Mouse (Mus musculus) urinary bladder, adult 2 months (tissue): ENCODE data around the gene Pik3r4. TPM values are rescaled to one million over a fixed set of nuclear protein-coding genes. Genes with fewer than 3 reads are reported as not detected.
"Not testable (repeated sequence)": the region's sequence is repeated elsewhere in the genome, so short reads cannot be mapped to it uniquely, and the experiment has no call there.

Experiments
- DNase-seq: peaks from one replicate; pipeline ENCODE4 v3.0.0; 2022; ENCODE audit warnings: low spot score
- polyA plus RNA-seq: library from polyadenylated mRNA; depleted of rRNA; stranded (reverse); fragments of >200 nt; gene quantifications from 2 replicates; pipeline ENCODE4 v1.2.3, GENCODE M21; 2012; rRNA removed

The Pik3r4 gene
- 18.1 and 25.5 TPM in 2 replicates for polyA plus RNA-seq

DNA sequence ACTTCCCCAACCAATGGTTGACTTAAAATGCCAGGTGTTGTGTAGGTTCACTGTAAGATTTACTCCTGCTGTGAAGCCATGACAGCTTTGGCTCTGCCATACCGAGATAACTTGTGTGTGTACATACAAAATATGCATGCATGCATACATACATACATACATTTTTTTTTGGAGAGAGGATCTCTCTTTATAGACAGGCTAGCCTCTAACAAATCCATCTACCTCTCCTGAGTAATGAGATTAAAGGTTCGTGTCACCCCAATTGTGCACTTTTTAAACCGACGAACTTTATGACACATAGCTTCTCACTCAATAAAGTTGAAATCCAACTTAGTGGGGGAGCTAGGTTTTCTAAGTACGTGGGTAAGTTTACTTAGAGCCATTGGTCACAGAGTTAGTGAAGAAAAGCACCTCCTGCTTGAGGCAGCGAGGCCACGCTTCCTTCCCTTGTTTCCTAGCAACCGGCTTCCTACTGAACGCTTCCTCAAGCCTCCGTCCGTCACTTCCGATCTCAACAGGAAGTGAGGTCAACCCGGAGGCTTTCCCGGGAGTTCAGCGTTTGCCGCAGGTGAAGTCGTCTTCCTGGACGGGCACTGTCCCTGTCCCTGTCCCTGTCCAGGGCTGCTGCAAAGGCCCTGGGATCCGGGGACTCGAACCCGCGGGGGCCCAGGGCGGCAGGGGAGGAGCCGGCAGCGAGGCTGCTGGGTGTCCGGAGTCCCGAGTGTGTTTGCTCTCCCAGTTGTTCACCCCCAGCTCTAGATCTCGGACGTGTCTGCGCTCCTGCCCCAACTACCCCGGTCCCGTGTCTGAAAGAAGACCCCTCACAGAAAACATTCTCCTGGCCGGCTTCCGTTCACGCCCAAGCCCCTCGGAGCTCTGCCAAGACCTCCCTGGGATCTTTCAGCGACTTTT, at the start of gene Pik3r4:
TSS of gene Pik3r4 (plus strand) at position 519 of the 912 bp plus-strand sequence.
- peak; percentile 72 for DNase-seq

DNA sequence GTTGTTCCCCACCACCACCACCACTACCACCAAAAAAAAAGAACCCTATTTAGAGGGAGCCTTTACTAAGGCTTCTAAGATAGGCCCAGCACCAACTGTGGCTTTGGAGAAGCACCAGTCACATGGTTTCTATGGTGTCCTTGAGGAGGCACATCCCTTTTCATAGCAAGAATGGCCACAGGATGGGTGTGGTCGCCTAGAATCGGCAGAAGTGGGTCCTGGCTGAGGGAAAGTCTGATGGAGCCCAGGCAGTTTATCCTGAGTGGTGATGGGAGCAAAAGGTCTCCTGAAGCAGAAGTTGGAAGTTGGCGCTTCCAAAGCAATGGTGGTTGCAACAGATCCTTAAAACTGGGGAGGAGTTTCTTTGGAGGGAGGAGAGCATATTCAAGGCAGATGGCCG, 43.9 kb upstream of the Pik3r4 start:
- DNase-seq = no peak

DNA sequence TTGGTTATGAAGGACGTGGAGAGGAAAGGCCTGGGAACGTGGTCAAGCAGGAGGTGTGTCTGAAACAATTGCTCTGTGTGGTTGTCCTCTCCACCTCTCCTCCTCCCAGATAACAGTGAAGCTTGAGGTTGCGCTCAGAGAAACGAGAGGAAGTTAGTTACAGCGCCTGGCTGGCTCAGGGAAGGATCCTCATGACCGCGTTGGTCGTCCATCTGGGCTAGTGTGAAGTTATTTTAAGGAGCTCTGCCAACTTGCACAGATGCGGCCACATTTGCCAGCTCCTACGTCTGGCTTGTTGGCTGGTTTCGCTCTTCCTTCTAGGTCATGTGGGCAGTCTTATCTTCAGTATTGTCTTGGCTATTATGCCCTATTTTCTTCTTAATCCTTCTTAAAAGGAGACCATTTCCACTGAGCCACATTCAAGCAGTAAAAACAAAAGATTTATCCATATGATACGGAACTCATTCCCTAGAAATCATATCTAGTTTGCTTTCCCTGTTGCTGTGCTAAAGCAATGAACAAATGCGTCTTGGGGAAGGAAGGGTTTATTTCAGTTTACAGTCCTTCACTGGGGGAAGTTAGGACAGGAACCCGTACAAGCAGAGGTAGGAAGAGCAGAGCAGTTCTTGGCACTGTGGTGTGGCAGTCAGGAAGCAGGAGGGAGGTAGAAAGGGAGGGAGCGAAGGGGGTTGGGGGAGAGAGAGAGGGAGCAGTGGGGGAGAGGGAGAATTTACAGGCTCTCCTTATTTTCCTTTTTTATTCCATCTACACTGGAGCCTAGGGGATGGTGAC, 30.6 kb upstream of the Pik3r4 start:
- DNase-seq = no peak

DNA sequence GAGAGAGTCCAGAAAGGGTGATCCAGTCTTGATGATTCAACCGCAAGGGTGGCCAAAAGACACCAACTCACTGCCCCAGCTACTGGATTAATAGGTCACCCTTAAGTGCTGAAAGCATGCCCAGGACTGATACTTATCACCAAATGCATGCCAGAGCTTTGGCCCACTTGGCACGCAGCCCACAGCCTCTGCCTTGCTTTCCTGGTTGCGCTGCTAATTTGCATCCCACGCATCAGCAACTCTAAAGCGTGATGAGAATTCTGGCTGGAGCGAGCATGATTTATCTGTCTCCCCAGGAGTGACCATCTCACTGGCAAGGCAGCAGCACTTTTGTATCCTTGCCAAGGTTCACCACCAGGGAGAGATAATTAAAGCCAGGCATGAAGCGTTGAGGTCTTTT, 29.9 kb upstream of the Pik3r4 start:
- DNase-seq = no peak

DNA sequence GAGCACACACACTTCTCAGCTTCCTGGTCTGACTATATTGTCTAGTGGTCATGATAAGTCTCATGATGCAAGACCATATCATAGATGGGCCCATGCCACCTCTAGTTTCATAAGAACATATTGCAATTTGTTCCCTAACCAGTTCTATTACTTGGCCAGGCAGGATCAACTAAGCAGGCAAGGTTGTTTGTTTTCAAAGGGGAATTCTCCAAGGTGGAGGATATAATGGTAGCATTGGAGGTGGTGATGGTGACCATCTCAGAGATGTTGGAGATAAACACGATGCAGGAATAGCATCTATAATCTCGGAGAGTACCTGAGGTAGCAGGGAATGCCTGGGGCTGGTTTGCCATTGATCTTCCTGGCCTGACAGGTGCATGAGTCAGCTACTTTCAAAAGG, 26.8 kb upstream of the Pik3r4 start:
- no peak for DNase-seq

DNA sequence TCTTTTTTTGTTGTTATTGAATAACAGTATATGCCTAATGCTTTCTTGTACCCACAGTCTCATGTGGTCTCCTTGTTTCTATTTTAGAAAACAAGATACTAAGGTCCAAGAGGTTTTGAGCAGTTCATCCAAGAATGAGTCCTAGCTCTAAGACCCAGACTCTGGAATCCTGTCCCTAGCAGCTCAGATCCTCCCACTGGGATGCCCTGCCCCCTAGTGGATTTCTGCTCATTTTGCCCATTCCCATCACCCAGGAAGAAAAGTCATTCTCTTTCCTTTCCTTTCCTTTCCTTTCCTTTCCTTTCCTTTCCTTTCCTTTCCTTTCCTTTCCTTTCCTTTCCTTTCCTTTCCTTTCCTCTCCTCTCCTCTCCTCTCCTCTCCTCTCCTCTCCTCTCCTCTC, 25.5 kb upstream of the Pik3r4 start:
- not testable (repeated sequence) for DNase-seq

DNA sequence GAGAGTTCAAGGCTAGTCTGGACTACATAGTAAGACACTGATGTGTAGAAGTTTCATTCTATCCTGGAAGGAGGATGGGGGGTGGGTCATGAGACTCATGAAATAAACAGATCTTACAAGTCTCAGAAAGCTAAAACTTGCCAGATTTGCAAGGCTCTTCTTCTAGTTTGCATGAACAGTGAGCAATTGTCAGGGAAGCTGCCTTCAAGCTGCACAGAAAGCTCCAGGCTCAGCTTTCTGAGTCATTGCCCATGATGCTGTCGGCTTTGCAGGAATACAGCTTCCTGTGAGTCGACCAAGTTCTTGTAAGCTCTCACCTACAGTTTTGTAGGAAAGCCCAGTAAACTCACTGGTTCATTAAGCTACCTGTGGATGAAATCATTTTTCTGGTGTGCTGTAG, 8.8 kb upstream of the Pik3r4 start:
- no peak for DNase-seq

DNA sequence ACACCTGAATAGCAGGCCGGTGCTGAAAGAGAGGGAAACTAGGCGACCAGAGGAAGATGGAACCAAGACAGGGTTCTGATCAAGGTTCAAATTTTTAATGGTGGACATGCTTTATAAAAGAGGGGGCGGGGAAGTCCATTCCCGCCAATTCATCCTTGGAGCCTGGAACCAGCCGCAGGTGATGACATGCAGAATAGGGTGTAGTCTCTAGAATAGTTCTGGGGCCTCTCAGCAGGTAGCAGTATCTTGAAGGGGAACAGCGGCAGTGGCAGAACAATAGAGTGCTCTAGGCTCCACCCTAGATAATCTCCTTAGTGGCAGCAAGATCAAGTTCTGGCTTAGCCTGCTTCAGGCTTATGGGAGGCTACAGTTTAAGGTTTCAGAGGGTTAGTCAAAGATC, 1.4 kb upstream of the Pik3r4 start:
- not testable (repeated sequence) for DNase-seq

DNA sequence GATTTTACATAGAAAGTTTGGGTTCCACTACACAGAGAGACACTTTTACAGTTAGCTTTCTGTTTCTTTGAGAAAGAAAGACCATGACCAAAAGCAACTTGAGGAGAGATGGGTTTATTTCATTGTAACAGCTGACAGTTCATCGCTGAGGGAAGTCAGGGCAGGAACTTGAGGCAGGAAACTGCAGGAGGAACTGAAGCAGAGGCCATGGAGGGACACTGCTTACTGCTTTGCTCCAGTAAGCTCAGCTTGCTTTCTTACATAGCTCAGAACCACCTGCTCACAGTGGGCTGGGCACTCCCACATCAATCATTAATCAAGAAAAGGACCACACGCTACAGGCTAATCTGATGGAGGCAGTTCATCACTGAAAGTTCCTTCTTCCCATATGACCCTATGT, 13.4 kb downstream of the Pik3r4 start:
- no peak for DNase-seq

DNA sequence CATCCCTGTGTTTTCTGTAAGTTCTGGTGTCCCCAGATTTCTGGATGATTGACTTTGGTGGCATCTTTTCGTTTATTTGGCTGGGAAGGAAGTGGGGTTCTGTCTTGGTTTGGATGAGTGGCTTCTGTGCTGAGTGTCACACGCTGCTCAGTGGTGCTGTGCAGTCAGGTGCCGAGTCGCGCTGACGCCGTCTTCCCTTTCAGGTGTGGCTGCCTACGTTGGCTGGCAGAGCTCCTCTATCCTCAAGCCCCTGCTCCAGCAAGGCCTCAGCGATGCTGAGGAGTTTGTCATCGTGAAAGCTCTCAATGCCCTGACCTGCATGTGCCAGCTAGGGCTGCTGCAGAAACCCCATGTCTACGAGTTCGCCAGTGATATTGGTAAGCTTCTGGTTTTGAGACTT, 15.4 kb downstream of the Pik3r4 start:
- no peak for DNase-seq

DNA sequence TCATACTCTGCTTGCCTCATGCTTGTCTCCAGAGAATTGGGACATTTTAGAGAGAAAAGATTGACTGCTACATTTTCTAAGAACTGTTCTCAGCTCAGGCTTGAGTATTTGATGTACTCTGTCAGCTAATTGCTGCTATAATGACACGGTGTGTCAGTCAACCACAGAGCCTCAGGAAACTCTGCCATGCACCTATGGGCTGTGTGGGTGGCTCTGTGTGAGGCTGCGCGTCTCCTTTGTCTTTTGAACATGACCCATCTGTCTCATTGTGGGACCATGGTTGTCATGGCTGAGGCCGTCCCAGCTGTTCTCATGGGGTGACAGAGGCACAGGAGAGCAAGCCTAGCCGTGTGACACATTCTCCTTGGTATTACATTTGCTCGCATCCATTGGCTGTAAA, 17.1 kb downstream of the Pik3r4 start:
- no peak for DNase-seq

DNA sequence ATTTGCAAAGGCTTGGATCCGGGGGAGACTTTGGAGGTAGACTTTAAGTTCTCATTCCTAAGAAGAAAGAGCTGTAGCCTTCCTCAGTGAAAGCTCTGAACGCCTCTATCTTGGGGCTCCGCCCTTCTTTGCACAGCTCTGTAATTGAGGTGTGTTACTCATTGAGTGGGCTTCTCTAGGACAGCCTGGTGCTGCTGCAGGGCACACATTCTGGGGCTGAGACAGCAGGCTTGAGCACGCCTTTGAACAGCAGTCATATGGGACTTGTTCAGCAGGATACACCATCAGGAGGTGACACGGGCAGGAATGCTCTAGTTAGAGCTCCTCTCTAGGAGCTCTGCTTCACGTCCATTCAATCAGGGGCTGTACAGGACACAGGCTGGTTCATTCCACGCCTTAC, 22.5 kb downstream of the Pik3r4 start:
- no peak for DNase-seq

DNA sequence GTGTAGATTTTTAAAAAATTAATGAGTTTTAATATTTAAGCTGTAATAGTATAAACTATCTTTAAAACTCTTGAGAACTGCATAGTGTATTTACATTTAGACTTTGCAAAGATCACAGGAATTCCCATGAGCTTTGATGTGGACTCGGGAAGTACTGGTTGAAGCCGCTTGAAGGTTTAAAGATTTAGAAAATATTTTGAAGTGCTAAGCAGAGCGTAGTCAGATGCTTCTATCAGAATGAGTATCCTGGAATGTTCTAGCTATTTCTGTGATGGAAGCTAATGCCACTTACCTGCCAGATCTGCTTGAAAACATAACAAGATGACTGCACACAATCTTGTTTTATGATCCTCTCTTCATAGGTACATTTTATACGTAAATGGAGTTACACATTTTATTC, 28.1 kb downstream of the Pik3r4 start:
- no peak for DNase-seq

DNA sequence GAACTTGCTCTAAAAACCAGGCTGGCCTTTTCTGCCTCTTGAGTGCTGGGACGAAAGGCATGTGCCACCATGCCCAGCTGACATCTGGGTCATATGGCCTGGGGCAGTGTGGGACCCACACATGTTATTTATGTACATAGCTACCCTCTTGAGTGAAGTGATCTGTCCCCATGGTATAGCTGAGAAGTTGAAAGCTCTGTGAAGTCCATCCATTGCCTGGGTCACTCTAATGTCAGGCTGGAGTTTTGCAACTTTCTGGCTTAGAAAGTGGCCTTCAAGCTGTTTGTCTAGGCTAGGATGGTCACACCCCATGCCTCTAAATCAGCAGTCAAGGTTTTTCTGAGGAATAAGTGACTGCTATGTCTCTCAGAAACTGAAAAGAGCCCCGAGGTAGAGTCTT, 29.3 kb downstream of the Pik3r4 start:
- DNase-seq = no peak

DNA sequence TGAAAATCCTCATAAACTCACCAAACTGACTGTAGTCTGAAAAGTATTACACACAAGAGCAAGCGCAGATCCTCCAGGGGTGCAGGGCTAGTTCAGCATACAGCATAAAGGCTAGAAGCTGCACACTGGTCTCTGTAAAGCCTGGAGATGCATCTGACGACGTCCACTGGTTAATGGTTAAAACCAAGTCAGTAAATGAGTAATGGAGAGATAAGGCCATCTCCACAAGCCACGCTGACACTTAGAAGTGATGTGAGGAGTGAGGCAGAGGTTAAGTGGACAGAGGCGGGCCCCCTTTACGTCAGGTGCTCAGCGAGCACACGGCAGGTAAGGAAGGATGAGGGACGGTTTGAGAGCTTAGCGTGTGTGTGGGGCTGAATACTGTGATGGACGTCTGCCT, 33.2 kb downstream of the Pik3r4 start:
- no peak for DNase-seq

DNA sequence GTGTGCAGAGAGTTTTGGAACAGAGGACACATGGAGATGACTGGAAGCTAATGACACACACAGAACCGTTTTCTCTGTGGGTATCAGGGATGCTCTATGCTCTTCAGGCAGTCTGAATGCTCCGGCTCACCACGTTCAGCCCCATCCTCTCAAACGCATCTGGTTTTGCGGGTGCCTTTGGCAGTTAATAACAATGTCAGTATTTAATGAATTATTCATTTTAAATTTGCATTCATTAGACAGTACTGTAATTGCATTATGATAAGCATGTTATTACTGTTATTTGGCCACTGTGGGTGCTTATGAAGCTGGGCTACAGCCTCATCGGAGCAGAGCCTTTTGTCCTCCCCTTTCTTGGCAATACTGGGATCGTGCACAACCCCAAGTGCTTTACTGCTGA, 38.6 kb downstream of the Pik3r4 start:
- DNase-seq = no peak

DNA sequence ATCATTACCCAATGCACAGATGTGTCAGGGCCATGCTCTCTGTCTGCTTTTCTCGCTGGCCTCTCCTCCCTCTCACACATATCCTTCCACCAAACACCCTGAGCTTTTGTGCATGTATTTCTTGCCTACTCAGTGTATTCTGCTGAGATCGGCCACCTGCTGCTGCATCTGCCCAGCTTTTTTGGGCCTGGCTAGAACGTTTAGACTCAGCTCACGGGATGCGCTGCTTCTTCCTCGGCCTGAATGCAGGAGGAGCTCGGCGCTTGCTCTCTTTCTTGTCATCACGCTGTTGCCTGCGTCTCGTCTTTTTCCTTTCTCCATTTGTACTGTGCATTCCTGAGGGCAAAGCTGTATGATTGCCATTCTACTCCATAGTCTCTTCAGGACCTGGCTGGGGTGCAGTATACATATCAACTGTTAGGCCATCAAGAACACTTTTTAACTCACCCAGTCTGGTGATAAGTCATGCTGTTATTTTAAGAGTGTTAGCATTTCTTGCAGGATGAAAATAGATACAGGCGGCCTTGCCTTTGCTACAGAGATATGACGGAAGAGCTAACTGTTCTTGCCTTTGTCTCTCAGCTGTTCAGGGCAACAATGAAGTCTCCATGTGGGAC, 41.9 kb downstream of the Pik3r4 start:
- no peak for DNase-seq

DNA sequence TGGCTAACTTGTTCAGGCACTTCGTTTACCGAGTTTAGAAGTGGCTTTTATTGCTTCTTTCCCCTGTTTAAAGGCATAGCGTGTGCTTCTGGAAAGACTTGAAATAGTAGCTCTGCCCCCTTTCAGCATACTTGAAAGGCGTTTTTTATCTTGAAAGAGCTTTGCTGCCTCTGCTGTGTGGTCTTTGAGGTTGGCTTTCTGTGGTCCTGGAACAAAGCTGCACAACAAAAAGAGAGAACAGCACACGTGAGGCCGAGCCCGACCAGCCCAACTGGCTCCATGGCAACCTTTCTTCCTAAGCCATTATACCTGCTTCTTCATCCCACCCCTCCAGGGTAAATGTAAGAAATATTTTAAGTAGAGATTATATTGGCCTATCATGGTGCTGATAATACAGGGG, 46.7 kb downstream of the Pik3r4 start:
- DNase-seq = no peak

DNA sequence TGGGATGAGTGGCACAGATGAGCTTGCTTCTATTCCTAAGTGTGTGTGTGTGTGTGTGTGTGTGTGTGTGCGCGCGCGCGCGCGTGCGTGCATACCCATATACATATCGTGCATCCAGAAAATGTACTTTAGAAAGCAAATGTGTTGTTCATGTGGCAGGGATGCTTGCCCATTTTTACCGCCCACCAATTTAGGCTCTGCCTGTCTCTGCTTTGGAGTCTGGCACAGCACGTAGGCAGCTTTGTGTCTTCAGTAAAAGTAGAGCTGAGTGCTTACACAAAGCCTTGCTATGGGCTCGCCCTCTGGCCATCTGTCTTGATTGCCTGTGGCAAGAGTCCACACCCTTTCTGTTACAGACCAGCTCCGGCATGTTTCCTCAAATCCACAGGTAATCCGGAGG, 49.7 kb downstream of the Pik3r4 start:
- no peak for DNase-seq

DNA sequence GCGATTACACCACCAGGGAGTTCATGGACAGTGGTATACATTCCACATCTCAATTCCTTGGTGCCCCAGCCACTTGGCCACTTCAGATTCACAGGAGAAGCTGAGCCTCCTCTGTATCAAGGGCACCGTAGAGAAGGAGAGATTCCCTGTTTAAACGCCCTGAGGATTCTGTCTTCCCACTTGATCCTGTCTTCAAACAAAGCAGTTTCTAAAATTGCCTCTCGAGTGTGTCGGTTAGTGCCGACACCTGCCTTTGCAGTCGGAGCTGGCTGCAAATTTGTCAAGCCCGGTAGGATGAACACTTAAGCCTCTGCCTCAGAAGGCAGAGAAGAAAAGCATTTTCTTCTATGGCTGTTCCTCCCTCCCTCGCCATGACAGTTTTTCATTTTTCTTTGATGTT, 50.3 kb downstream of the Pik3r4 start:
- no peak for DNase-seq

DNA sequence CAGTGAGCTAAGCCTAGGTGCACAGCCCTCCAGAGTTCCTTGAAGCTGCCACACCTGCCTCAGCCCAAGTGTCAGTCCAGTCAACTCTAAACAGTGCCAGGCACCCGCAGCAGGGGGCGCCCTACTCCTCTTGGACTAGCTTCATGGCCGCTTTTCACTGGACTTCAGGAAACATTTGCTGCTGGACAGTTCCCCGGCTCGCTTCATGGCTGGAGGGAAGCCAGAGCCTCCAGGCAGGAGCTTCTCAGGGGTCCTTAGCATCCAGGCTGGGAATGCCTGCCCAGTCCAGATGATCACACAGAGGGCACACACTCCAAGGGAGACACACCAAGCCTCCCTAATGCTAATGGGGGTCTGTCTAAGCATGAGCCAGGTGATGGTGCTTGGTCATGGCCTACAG, 51.1 kb downstream of the Pik3r4 start:
- peak; percentile 49 for DNase-seq

DNA sequence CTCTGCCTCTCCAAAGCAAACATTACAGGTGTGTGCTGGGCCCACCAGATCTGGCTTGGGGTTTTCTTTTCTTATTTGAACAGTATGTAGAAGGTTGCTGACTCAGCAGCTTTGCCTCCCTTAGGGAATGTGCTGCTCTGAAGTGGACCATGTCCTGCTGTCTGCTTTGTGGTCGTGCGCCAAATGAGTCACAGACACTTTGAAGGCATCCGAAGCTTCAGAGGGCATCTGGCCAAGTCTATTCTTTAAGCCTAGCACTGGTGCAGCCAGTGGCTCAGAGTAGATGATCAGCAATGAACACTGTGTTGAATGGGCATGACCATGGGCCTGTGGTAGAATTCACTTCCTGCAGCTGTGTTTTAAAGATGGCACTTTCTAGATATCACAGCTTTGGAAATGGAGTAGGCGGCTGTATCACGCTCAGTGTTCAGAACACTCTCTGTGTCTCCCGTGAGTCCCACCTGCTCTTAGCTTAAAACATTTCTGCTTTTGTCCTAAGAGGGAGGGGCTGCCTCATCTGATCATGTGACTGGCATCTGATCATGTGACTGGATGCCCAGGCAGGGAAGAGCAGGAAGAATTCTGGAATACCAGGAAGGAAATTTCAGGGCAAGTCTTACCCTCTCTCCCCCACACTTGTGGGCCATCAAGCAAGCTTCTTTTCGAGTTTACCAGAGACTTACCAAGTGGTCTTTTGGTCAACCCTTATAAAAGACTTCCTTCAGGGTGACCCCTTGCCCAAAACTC, 54.2 kb downstream of the Pik3r4 start:
- DNase-seq = no peak
